Mouse (Mus musculus) NIH3T3 (cell line): ENCODE measurements at regions not wholly inside any gene's neighbourhood (a gene's known extent, or its start where the extent isn't known, plus 50 kb on each side); places are given as distances from the start of the nearest gene placed in this dataset.
"Not testable (repeated sequence)": the region's sequence is repeated elsewhere in the genome, so short reads cannot be mapped to it uniquely, and the experiment has no call there.

Source experiments
- DNase-seq: peaks from one replicate; pipeline ENCODE4 v3.0.0-alpha.2; 2012; ENCODE audit warnings: low read depth

- DNase-seq, result no peak
These were observed 87.3 kb downstream of the Crisp4 start for GRCm38 (mm10) chr1:18058211-18058971.

DNA sequence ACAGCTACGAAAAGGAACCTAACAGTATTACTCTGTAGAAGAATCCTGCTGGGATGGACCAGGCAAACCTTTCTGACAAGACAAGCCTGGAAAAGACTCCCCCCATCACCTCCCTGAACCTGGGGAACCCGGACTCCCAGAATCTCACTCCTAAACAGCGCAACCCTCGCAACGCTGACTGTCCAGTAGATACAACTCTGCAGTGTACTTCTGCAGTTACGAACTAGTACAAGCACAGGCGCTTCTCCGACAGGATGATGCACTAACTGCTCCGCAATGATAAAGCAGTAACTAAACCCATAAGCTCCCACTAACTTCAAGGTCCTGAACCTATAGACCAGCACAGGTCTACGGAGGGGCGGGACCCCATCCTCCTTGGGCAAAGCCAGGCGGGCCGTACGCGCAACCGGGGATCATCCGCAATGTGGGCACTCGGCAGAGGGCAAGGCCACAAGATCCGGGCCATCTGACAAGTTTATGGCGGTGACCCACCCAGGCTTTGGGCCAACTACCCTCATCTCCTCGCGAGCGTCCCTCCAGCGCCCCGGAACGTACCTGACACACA is 88.0 kb downstream of the Crisp4 start:
- no peak for DNase-seq

GRCm38 (mm10) chr1:18057003-18057402 is 88.7 kb downstream of the Crisp4 start:
- not testable (repeated sequence) for DNase-seq

GRCm38 (mm10) chr1:18030226-18030625 is 115.5 kb downstream of the Crisp4 start:
- no peak for DNase-seq

DNA sequence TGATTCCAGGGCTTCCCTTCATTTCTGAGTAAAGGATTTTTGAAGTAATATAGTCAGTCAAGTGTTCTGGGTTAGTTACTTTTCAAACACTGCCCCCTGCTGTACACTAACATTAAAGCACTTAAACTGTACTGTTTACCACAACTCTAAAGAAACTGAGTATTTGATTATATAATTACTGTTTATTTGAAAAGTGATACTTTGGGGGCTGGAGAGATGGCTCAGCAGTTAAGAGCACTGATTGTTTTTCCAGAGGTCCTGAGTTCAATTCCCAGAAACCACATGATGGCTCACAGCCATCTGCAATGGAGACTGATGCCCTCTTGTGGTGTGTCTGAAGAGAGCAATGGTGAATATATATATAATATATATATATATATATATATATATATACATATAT is 132.8 kb downstream of the Crisp4 start:
- DNase-seq, result peak; percentile 61

DNA sequence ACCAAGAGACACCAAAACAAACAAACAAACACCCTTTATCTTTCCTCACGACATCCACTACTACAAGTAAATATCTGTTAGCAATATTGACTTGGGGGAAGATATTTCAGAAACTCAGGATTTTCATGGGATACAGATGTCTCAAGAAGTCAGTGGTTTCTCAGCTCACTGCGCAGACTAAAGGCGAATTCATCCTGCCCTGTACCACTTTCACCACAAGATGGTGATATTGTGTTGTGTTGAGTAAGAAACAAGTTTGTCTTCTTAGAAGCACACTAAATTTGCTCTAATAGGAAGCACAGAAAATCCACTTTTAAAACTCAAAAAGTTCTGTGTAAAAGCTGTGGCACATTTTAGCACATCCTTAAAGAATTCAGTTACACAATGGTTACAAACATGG is 165.1 kb downstream of the Crisp4 start:
- DNase-seq, result peak; percentile 71

DNA sequence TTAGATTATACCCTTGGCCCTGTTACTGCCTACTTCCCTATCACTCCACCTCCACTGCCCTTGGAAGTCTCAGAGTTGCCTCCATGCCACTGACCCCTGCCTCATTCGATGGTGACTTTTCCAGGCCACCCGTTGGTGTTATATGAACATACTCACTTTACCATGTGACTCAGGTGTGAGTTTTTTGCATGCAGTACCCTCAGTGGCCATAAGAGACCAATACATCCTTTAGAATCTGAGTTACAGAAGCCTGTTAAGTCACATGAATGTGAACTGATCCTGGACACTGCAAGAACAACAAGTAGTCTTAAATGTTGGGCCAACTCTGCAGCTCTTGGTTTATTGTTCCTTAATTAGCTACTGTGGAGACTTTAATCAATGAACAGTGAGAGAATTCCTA is 167.6 kb downstream of the Crisp4 start:
- no peak for DNase-seq

GRCm38 (mm10) chr1:17956881-17957280 is 188.8 kb downstream of the Crisp4 start:
- DNase-seq, result not testable (repeated sequence)

DNA sequence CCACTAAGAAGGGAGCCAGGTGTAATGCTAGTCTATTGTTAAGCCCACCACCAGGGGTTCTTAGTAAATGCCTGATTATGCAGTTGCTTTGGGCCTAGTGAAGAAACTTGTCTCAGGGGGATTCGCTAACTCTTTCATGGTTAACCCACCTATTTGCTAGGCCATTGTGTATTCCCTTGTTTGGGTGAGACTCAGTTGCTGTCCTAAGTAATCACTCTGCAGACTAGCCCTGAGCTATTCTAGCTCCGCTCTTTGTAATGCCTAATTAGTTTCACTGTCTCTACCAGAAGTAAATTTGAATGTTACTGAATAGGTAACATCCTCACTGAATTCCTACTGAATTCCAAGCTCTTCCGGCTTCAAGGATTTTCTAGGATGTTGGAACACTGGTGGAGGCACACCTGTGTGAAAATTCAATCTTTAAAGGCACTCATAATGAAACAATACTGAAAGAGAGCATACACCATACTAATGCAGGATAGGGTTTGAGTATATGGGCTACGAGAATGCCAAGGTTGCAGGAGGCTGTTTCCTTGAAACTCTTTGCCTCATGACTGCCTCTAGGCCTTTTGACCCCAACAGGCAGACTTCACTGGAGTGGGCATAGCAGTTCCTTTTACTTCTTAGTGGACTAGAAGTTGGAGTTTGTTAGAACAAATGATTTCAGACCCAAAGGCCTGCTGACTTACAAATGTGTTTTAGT is 213.4 kb downstream of the Crisp4 start:
- not testable (repeated sequence) for DNase-seq
